Mouse (Mus musculus): ENCODE measurements around the gene Luc7l2. TPM values are rescaled to one million over a fixed set of nuclear protein-coding genes. Genes with fewer than 3 reads are reported as not detected.
"Not testable (repeated sequence)": the region's sequence is repeated elsewhere in the genome, so short reads cannot be mapped to it uniquely, and the experiment has no call there.

Gene Luc7l2
- polyA plus RNA-seq, 1 experiment = 356 TPM

GRCm38 (mm10) chr6:38547707-38548106 is 3.4 kb upstream of the Luc7l2 start:
- H3K27me3 ChIP-seq (ENCODE audit: control insufficient read depth, insufficient read depth, low read length, poor library complexity, severe bottlenecking) = no peaks in the 10 kb centered on the region
- no peak overlapping the region for H3K4me3 ChIP-seq (ENCODE audit: low read depth, low read length)
- H3K9me3 ChIP-seq (replicated peaks; ENCODE audit: control insufficient read depth, insufficient read depth, low read length, poor library complexity, severe bottlenecking) = no peaks in the 10 kb centered on the region
- H3K9ac ChIP-seq (ENCODE audit: low read depth, poor library complexity, severe bottlenecking) = no peak overlapping the region
- H3K36me3 ChIP-seq (ENCODE audit: control insufficient read depth, insufficient read depth, low read length, poor library complexity, severe bottlenecking) = no peaks in the 10 kb centered on the region
- no peak overlapping the region for H3K27ac ChIP-seq (ENCODE audit: insufficient read depth, low read length)
- no peaks in the 10 kb centered on the region for H3K4me1 ChIP-seq (ENCODE audit: control insufficient read depth, insufficient read depth, low read length)
- TF ChIP-seq POLR2A (IDR thresholded peaks at IDR 0.05; ENCODE audit: insufficient read depth, low read length) = no peak
- TF ChIP-seq EP300 (IDR thresholded peaks at IDR 0.05; ENCODE audit: insufficient read depth, low read depth, low read length) = no peak
- no peak for TF ChIP-seq CTCF (IDR thresholded peaks at IDR 0.05; ENCODE audit: low read depth, low read length)

GRCm38 (mm10) chr6:38548595-38548994 is 2.5 kb upstream of the Luc7l2 start:
- H3K27me3 ChIP-seq (ENCODE audit: control insufficient read depth, insufficient read depth, low read length, poor library complexity, severe bottlenecking); H3K36me3 ChIP-seq (ENCODE audit: control insufficient read depth, insufficient read depth, low read length, poor library complexity, severe bottlenecking); H3K4me1 ChIP-seq (ENCODE audit: control insufficient read depth, insufficient read depth, low read length); H3K4me3 ChIP-seq (ENCODE audit: low read depth, low read length); H3K27ac ChIP-seq (ENCODE audit: insufficient read depth, low read length); H3K9ac ChIP-seq (ENCODE audit: low read depth, poor library complexity, severe bottlenecking); H3K9me3 ChIP-seq (replicated peaks; ENCODE audit: control insufficient read depth, insufficient read depth, low read length, poor library complexity, severe bottlenecking): not testable (repeated sequence)

- H3K4me3 ChIP-seq (ENCODE audit: low read depth, low read length); H3K27me3 ChIP-seq (ENCODE audit: control insufficient read depth, insufficient read depth, low read length, poor library complexity, severe bottlenecking); H3K4me1 ChIP-seq (ENCODE audit: control insufficient read depth, insufficient read depth, low read length); H3K36me3 ChIP-seq (ENCODE audit: control insufficient read depth, insufficient read depth, low read length, poor library complexity, severe bottlenecking); H3K27ac ChIP-seq (ENCODE audit: insufficient read depth, low read length); H3K9me3 ChIP-seq (replicated peaks; ENCODE audit: control insufficient read depth, insufficient read depth, low read length, poor library complexity, severe bottlenecking): not testable (repeated sequence)
- H3K9ac ChIP-seq (ENCODE audit: low read depth, poor library complexity, severe bottlenecking) = peak overlapping the region; percentile 97; the same call in 1 of the 2 replicates
Observed at GRCm38 (mm10) chr6:38549840-38550239, 1.3 kb upstream of the Luc7l2 start.

GRCm38 (mm10) chr6:38550250-38551061 is 678 bp upstream of the Luc7l2 start:
- TF ChIP-seq POLR2A (IDR thresholded peaks at IDR 0.05; ENCODE audit: insufficient read depth, low read length) = no peak
- no peak for TF ChIP-seq CTCF (IDR thresholded peaks at IDR 0.05; ENCODE audit: low read depth, low read length)
- TF ChIP-seq EP300 (IDR thresholded peaks at IDR 0.05; ENCODE audit: insufficient read depth, low read depth, low read length) = no peak
- peaks cover 9% of the 10 kb centered on the region; the same call in 1 of the 2 replicates for H3K36me3 ChIP-seq (ENCODE audit: control insufficient read depth, insufficient read depth, low read length, poor library complexity, severe bottlenecking)

GRCm38 (mm10) chr6:38551989-38552635 is 978 bp downstream of the Luc7l2 start:
- no peaks in the 10 kb centered on the region for H3K4me1 ChIP-seq (ENCODE audit: control insufficient read depth, insufficient read depth, low read length)
- H3K36me3 ChIP-seq (ENCODE audit: control insufficient read depth, insufficient read depth, low read length, poor library complexity, severe bottlenecking) = peaks cover 13% of the 10 kb centered on the region; the same call in 1 of the 2 replicates
- H3K4me3 ChIP-seq (ENCODE audit: low read depth, low read length) = peak overlapping the region; percentile 94
- H3K27ac ChIP-seq (ENCODE audit: insufficient read depth, low read length) = peak overlapping the region; percentile 63
- TF ChIP-seq EP300 (IDR thresholded peaks at IDR 0.05; ENCODE audit: insufficient read depth, low read depth, low read length) (no peak), CTCF (IDR thresholded peaks at IDR 0.05; ENCODE audit: low read depth, low read length) (no peak), POLR2A (IDR thresholded peaks at IDR 0.05; ENCODE audit: insufficient read depth, low read length) (no peak)
- no peaks in the 10 kb centered on the region for H3K9me3 ChIP-seq (replicated peaks; ENCODE audit: control insufficient read depth, insufficient read depth, low read length, poor library complexity, severe bottlenecking)
- no peaks in the 10 kb centered on the region for H3K27me3 ChIP-seq (ENCODE audit: control insufficient read depth, insufficient read depth, low read length, poor library complexity, severe bottlenecking)
- H3K9ac ChIP-seq (ENCODE audit: low read depth, poor library complexity, severe bottlenecking) = peak overlapping the region; percentile 97

More at GRCm38 (mm10) chr6:38550250-38551061, 678 bp upstream of the Luc7l2 start:
- Histone ChIP-seq H3K27me3 (ENCODE audit: control insufficient read depth, insufficient read depth, low read length, poor library complexity, severe bottlenecking) (no peaks in the 10 kb centered on the region), H3K9me3 (replicated peaks; ENCODE audit: control insufficient read depth, insufficient read depth, low read length, poor library complexity, severe bottlenecking) (no peaks in the 10 kb centered on the region), H3K4me1 (ENCODE audit: control insufficient read depth, insufficient read depth, low read length) (no peaks in the 10 kb centered on the region), H3K4me3 (ENCODE audit: low read depth, low read length) (peak overlapping the region; percentile 96), H3K9ac (ENCODE audit: low read depth, poor library complexity, severe bottlenecking) (peak overlapping the region; percentile 97), H3K27ac (ENCODE audit: insufficient read depth, low read length) (peak overlapping the region; percentile 88)

GRCm38 (mm10) chr6:38552636-38553000 is 1.5 kb downstream of the Luc7l2 start:
- Histone ChIP-seq H3K9me3 (replicated peaks; ENCODE audit: control insufficient read depth, insufficient read depth, low read length, poor library complexity, severe bottlenecking) (no peaks in the 10 kb centered on the region), H3K27me3 (ENCODE audit: control insufficient read depth, insufficient read depth, low read length, poor library complexity, severe bottlenecking) (no peaks in the 10 kb centered on the region), H3K27ac (ENCODE audit: insufficient read depth, low read length) (no peak overlapping the region), H3K9ac (ENCODE audit: low read depth, poor library complexity, severe bottlenecking) (peak overlapping the region; percentile 97), H3K4me1 (ENCODE audit: control insufficient read depth, insufficient read depth, low read length) (no peaks in the 10 kb centered on the region), H3K4me3 (ENCODE audit: low read depth, low read length) (peak overlapping the region; percentile 94), H3K36me3 (ENCODE audit: control insufficient read depth, insufficient read depth, low read length, poor library complexity, severe bottlenecking) (peaks cover 16% of the 10 kb centered on the region; the same call in 1 of the 2 replicates)
- TF ChIP-seq POLR2A (IDR thresholded peaks at IDR 0.05; ENCODE audit: insufficient read depth, low read length) (no peak), CTCF (IDR thresholded peaks at IDR 0.05; ENCODE audit: low read depth, low read length) (no peak), EP300 (IDR thresholded peaks at IDR 0.05; ENCODE audit: insufficient read depth, low read depth, low read length) (no peak)

Measured in ES-Bruce4 (cell line).